Mouse (Mus musculus): ENCODE measurements around the gene Ntrk2.

Gene Ntrk2

DNA sequence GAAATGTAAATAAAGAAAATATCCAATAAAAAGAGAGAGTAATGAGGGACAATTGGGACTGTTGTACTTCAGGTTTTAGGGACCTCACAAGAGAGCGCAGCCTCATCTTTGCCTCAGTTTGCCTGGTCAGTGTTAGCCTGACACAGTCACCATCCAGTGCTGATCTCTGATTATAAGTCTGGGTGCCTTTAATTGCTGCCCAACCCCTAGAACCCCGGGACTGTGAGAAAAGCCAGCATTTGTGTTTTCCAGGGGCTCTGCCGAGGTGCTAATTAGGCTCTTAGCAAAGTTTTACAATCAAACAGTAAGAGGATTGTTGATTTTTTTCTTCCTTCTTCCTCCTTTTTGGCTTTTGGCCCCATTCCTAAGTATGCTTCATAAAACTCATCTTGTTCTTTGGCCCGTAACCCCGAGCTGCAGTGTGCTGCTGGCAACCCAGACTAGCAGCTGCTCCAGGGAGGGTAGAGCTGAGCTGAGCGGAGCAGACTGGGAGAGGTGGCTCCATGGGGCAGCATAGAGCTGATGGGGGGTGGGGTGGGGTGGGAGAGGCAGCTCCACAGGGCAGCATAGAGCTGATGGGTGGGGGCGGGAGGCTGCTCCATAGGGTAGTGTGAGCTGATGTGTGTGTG is 34.5 kb downstream of the Ntrk2 start:
- DNase-seq (ENCODE audit: extremely low read depth, low read depth) = no peak

DNA sequence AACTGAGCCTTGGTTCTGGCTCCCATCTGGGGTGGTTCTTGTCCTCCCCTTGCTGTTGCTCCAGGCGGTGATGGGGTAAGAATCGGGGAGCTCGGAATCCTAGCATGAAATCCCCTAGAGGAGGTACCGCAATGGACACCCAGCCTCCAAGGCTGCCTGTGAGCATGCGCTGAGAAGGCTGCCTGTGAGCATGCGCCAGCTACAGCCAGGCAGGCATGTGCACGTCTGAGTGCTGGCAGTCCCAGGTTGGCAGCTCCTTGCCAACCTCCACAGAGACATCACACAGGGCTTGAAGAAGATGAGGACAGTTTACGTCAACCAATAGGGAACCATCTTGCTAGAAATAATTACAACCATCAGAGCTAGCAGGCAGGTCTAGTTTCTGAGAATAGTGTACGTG is 37.5 kb downstream of the Ntrk2 start:
- no peak for DNase-seq (ENCODE audit: extremely low read depth, low read depth)

DNA sequence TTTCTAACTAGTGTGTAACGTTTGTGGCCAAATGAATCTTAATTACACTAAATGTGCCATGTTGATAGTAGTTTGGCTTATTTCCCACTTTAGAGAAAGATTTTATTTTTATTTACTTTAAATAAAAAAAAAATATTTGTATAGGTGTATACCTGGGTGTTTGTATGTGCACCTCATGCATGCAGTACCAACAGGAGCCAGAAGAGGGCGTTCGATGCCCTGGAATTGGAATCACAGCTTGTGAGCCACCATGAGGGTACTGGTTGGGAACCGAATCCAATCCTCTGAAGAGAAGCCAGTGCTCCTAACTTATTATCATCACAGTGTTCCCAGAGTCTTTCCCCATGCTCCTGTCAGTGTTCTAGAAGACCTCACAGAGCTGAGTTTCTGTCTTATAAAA is 42.2 kb downstream of the Ntrk2 start:
- no peak for DNase-seq (ENCODE audit: extremely low read depth, low read depth)

- DNase-seq (ENCODE audit: extremely low read depth, low read depth) = no peak
Measured at GRCm38 (mm10) chr13:58853685-58854084, 47.3 kb downstream of the Ntrk2 start.

DNA sequence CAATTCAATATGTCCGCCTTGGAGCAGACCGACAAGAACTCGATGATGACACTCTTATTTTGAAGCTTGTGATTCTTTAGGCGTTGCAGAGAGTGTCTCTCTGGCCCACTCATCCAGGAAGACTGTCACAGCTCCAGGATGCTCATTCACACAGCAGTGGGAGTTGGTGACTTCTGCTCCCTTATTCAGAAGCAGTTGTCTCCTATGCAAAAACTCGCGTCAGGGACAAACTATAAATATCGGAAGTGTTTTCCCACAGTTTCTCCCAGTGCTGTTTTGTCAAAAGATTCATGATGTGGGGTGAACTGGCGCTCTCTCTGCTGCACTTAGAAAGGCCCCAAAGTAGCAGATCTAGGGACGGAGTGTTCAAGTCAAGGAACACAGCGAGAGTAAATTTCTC is 59.9 kb downstream of the Ntrk2 start:
- DNase-seq (ENCODE audit: extremely low read depth, low read depth) = no peak

- no peak for DNase-seq (ENCODE audit: extremely low read depth, low read depth)
Measured at GRCm38 (mm10) chr13:58866776-58867435, 60.5 kb downstream of the Ntrk2 start.

- DNase-seq (ENCODE audit: extremely low read depth, low read depth) = no peak
Measured at GRCm38 (mm10) chr13:58882468-58882867, 76.1 kb downstream of the Ntrk2 start.

DNA sequence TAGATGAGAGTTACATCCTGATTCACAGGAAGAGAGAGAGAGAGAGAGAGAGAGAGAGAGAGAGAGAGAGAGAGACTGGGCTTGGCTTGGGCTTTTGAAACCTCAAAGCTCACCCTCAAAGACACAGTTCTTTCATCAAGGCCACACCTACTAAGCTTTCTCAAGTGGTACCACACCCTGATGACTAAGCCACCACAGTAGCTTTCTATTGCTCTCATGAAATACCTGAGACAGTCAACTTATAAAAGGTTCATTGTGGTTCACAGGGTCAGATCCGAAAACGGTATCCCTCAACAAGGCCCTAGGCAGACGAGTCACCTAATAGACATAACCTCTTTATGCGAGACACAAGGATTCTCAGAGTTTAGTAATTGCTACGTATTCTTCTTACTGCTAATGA is 76.5 kb downstream of the Ntrk2 start:
- no peak for DNase-seq (ENCODE audit: extremely low read depth, low read depth)

- no peak for DNase-seq (ENCODE audit: extremely low read depth, low read depth)
Measured at GRCm38 (mm10) chr13:58886108-58886507, 79.7 kb downstream of the Ntrk2 start.

GRCm38 (mm10) chr13:58896254-58896910 is 90.0 kb downstream of the Ntrk2 start:
- no peak for DNase-seq (ENCODE audit: extremely low read depth, low read depth)

DNA sequence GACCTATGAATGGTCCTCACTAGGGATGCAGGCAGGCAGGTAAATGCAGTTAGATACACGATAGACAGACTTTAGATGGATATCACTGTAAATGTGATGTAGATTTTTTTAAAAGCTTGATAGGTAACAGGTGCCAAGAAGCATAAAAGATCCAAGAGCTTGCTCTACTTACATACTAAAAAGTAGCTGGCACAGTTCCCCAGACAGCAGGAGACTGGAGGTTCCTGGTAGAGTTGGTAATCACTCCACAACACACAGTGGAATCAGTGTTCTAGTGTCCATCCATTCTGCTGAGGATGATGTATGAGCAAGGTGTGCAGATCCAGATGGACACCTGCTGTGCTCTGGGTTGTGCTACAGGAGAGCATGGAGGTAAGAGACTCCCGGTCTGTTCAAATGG is 93.0 kb downstream of the Ntrk2 start:
- no peak for DNase-seq (ENCODE audit: extremely low read depth, low read depth)

DNA sequence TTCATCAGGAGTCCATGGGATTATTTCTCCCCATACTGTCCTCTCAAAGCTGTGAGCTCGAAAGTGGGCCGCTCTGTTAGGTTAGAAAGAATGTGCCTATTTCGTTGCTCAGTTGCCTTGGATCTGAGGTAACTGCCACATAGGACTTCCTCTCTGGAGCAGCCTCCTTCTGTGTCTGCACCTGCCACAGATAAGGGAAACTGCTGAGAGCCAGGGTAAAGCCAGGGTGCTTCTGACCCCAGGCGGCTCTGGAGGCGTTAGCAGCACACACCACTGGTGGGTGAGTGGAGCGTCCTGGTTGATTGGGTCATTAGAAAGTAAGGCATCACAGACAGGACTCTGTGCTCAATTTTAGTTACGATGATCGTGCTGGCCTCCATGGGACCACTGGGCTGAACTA is 95.9 kb downstream of the Ntrk2 start:
- no peak for DNase-seq (ENCODE audit: extremely low read depth, low read depth)

GRCm38 (mm10) chr13:58904742-58905735 is 98.7 kb downstream of the Ntrk2 start:
- DNase-seq (ENCODE audit: extremely low read depth, low read depth) = no peak

DNA sequence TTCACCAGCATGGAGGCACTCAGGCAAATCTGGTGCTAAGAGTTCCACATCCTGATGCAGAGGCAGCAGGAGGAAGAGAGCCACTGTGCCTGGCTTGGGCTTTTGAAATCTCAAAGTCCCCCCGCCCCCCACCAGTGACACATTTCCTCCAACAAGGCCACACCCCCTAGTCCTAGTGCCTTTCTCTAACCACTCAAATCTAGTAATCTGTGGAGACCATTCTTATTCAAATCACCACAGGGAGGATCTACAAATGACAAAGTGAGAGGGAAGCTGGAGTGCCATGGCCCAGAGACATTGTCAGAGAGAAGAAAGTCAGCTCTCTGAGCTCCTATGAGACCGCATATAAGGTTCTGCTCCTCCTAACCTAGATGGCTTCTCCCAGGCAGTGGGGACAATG is 105.6 kb downstream of the Ntrk2 start:
- no peak for DNase-seq (ENCODE audit: extremely low read depth, low read depth)

DNA sequence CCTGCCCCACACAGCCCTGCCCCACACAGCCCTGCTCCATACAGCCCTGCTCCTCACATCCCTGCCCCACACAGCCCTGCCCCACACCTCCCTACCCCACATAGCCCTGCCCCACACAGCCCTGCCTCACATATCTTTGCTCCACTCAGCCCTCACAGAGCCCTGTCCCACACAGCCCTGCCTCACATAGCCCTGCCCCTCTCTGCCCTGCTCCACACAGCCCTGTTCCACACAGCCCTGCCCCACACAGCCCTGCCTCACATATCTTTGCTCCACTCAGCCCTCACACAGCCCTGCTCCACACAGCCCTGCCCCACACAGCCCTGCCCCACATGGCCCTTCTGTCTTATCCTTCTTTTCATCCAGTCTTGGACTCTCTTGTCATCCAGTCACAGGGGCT is 106.2 kb downstream of the Ntrk2 start:
- DNase-seq (ENCODE audit: extremely low read depth, low read depth) = no peak

GRCm38 (mm10) chr13:58914061-58914814 is 107.9 kb downstream of the Ntrk2 start:
- no peak for DNase-seq (ENCODE audit: extremely low read depth, low read depth)

GRCm38 (mm10) chr13:58916348-58916747 is 110.0 kb downstream of the Ntrk2 start:
- no peak for DNase-seq (ENCODE audit: extremely low read depth, low read depth)

GRCm38 (mm10) chr13:58920241-58920640 is 113.9 kb downstream of the Ntrk2 start:
- DNase-seq (ENCODE audit: extremely low read depth, low read depth) = no peak

GRCm38 (mm10) chr13:58921255-58921654 is 114.9 kb downstream of the Ntrk2 start:
- no peak for DNase-seq (ENCODE audit: extremely low read depth, low read depth)

DNA sequence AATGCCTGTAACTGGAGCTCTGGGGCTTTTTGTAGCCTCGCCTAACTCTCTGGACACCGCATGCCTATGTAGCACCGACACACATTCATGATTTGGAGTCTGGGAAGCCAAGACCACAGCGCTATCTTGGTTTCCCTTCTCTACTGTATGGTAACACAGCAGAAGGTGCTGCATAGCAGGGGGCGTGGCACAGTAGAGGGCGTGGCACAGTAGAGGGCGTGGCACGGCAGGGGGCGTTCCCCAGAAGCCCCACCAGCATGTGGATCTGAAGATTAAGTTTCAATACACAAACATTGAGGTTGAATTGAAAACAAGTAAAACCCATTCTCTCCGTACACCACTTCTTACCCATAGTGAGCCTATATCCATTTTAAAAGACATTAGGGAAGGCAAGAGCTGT is 115.3 kb downstream of the Ntrk2 start:
- no peak for DNase-seq (ENCODE audit: extremely low read depth, low read depth)

DNA sequence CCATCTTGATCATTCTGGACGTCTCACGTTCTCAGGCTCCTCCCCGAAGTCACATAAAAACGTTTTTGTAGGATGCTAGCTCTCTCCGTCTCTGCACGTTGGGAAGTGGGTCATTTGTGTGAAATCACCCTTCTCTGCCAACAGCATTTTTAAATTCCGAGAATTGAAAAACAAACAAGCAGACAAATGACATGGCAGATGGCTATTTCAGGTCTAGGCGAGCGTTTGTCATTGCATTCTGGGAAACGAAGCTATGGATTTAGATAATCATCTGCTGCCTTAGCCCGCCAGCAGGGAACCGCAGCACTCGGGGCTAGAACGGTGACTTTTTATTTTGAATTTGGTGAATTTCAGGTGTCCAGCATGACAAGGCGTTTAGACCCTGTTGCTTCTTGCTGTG is 115.8 kb downstream of the Ntrk2 start:
- DNase-seq (ENCODE audit: extremely low read depth, low read depth) = no peak

All from MEL-GATA-1-ER (cell line).